Mouse (Mus musculus) G1E (cell line): ENCODE measurements around the gene Kcna7.

Source experiments
- CTCF ChIP-seq: IDR thresholded peaks from 2 replicates; pipeline ENCODE4 v1.5.1; 2012; ENCODE audit warnings: low read depth, low read length, inconsistent platforms, mixed read lengths
- GATA1 ChIP-seq: IDR thresholded peaks from 2 replicates; pipeline ENCODE4 v1.6.1; 2012; ENCODE audit warnings: borderline replicate concordance, low read length, inconsistent platforms, mixed read lengths
- GATA2 ChIP-seq: IDR thresholded peaks from 2 replicates; pipeline ENCODE4 v1.6.1; 2012; ENCODE audit warnings: low read depth, low read length, inconsistent platforms, borderline replicate concordance
- POLR2AphosphoS5 ChIP-seq: IDR thresholded peaks from 2 replicates; pipeline ENCODE4 v1.6.1; 2012; ENCODE audit warnings: low read depth, low read length, inconsistent platforms; ENCODE audit not compliant: insufficient replicate concordance
- TAL1 ChIP-seq: conservative IDR thresholded peaks from 2 replicates; pipeline ENCODE4 v1.6.1; 2012; ENCODE audit warnings: low read depth, low read length, inconsistent platforms, mixed read lengths

DNA sequence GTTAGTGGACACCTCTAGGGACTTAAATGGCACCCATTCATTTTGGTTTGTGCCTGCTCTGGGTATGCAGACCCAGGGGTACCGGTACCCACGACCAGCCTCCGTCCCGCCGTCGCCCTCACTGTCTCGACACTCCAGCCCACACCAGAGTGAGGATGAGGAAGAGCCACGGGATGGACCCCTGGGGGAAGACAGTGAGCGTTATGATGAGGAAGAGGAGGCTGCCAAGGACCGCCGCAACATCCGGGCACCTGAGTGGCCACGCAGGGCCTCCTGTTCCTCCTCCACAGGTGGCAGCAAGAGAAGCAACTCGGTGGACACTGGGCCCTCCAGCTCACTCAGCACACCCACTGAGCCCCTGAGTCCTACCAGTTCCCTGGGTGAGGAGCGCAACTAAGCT is 49.5 kb downstream of the Kcna7 start:
- TF ChIP-seq GATA1 = no peak
- no peak for TF ChIP-seq CTCF
- TF ChIP-seq TAL1 = no peak
- TF ChIP-seq POLR2AphosphoS5 = no peak
- TF ChIP-seq GATA2 = no peak
